Mouse (Mus musculus) stomach, embryonic 15.5 days (tissue): ENCODE data around the gene Slit3. TPM values are rescaled to one million over a fixed set of nuclear protein-coding genes. Genes with fewer than 3 reads are reported as not detected.
A peak's percentile ranks its signal among the peaks of the same experiment; 100 is the strongest.

Source experiments
- ATAC-seq: fragments of 200-750 bp; cut with Nextera tagmentation; 2 replicates; pipeline ENCODE4 v1.8.0; 2017; ENCODE audit warnings: low read depth, moderate number of reproducible peaks, moderate TSS enrichment; ENCODE audit not compliant: insufficient read depth, low FRiP score
- H3K27ac ChIP-seq: fragments of 300-500 bp; sonication (generic); 2 replicates; pipeline ENCODE4 v1.5.1; 2015; ENCODE audit warnings: mild to moderate bottlenecking, inconsistent platforms
- H3K27me3 ChIP-seq: fragments of 300-500 bp; sonication (generic); replicated peaks from 2 replicates; pipeline ENCODE4 v1.6.1; 2015; ENCODE audit warnings: inconsistent platforms
- H3K36me3 ChIP-seq: fragments of 300-500 bp; sonication (generic); 2 replicates; pipeline ENCODE4 v1.6.1; 2015; ENCODE audit warnings: inconsistent platforms
- H3K4me1 ChIP-seq: fragments of 300-500 bp; sonication (generic); 2 replicates; pipeline ENCODE4 v1.6.1; 2015; ENCODE audit warnings: inconsistent platforms
- H3K4me2 ChIP-seq: fragments of 300-500 bp; sonication (generic); 2 replicates; pipeline ENCODE4 v1.6.1; 2015; ENCODE audit warnings: mild to moderate bottlenecking, inconsistent platforms
- H3K4me3 ChIP-seq: fragments of 300-500 bp; sonication (generic); replicated peaks from 2 replicates; pipeline ENCODE4 v1.5.1; 2015; ENCODE audit warnings: inconsistent platforms
- H3K9ac ChIP-seq: fragments of 300-500 bp; sonication (generic); 2 replicates; pipeline ENCODE4 v1.6.1; 2015; ENCODE audit warnings: inconsistent platforms
- H3K9me3 ChIP-seq: fragments of 300-500 bp; sonication (generic); 2 replicates; pipeline ENCODE4 v1.6.1; 2016; ENCODE audit warnings: inconsistent platforms
- WGBS: fragments of 180-500 bp; shearing (Covaris S2); methylation state at CpG from one replicate; pipeline ENCODE4 v1.1.7; 2015; 5-methylcytosine and 5-hydroxymethylcytosine counted together
- polyA plus RNA-seq: library from polyadenylated mRNA; unstranded; fragments of >200 nt; fragmentation: Nextera tagmentation; extraction: Ambion mirVana; gene quantifications from 2 replicates; pipeline ENCODE4 v1.2.1, GENCODE M21; 2015

Gene Slit3
- polyA plus RNA-seq, 1 experiment from 2014 or later: 18.9 TPM

GRCm38 (mm10) chr11:35257351-35257750 is 136.3 kb downstream of the Slit3 start:
- no peaks in the 10 kb centered on the region for H3K27me3 ChIP-seq
- H3K9me3 ChIP-seq: no peaks in the 10 kb centered on the region
- WGBS: 50% methylated on average over 6 of the region's 6 CpGs
- no peak overlapping the region for H3K4me3 ChIP-seq
- H3K36me3 ChIP-seq: no peaks in the 10 kb centered on the region
- no peak overlapping the region for H3K9ac ChIP-seq
- no peaks in the 10 kb centered on the region for H3K4me1 ChIP-seq
- no peak for ATAC-seq
- H3K4me2 ChIP-seq: no peak overlapping the region
- no peak overlapping the region for H3K27ac ChIP-seq

GRCm38 (mm10) chr11:35261562-35262087 is 140.6 kb downstream of the Slit3 start:
- Histone ChIP-seq H3K36me3 (no peaks in the 10 kb centered on the region), H3K9me3 (no peaks in the 10 kb centered on the region), H3K27me3 (no peaks in the 10 kb centered on the region), H3K4me1 (no peaks in the 10 kb centered on the region), H3K9ac (no peak overlapping the region), H3K4me3 (no peak overlapping the region), H3K4me2 (no peak overlapping the region), H3K27ac (no peak overlapping the region)
- ATAC-seq: no peak; the same call in 1 of the 2 replicates
- WGBS: 80% methylated on average over 10 of the region's 10 CpGs

- WGBS: 69% methylated on average over 12 of the region's 12 CpGs
- H3K4me2 ChIP-seq: no peak overlapping the region
- H3K27ac ChIP-seq: no peak overlapping the region
- no peaks in the 10 kb centered on the region for H3K4me1 ChIP-seq
- no peaks in the 10 kb centered on the region for H3K27me3 ChIP-seq
- H3K4me3 ChIP-seq: no peak overlapping the region
- H3K36me3 ChIP-seq: no peaks in the 10 kb centered on the region
- no peak for ATAC-seq
- no peaks in the 10 kb centered on the region for H3K9me3 ChIP-seq
- no peak overlapping the region for H3K9ac ChIP-seq
Observed at GRCm38 (mm10) chr11:35262289-35262941, 141.4 kb downstream of the Slit3 start.

GRCm38 (mm10) chr11:35264749-35265148 is 143.7 kb downstream of the Slit3 start:
- Histone ChIP-seq H3K9ac (no peak overlapping the region), H3K27ac (no peak overlapping the region), H3K4me1 (no peaks in the 10 kb centered on the region), H3K4me3 (no peak overlapping the region), H3K36me3 (no peaks in the 10 kb centered on the region), H3K9me3 (no peaks in the 10 kb centered on the region), H3K4me2 (no peak overlapping the region), H3K27me3 (no peaks in the 10 kb centered on the region)
- ATAC-seq: no peak
- 91% methylated on average over 3 of the region's 3 CpGs for WGBS

- 81% methylated on average over 9 of the region's 9 CpGs for WGBS
- no peaks in the 10 kb centered on the region for H3K9me3 ChIP-seq
- no peaks in the 10 kb centered on the region for H3K36me3 ChIP-seq
- no peak overlapping the region for H3K9ac ChIP-seq
- H3K27ac ChIP-seq: no peak overlapping the region
- no peak overlapping the region for H3K4me3 ChIP-seq
- H3K27me3 ChIP-seq: no peaks in the 10 kb centered on the region
- no peaks in the 10 kb centered on the region for H3K4me1 ChIP-seq
- no peak overlapping the region for H3K4me2 ChIP-seq
- no peak for ATAC-seq
Observed at GRCm38 (mm10) chr11:35270396-35270795, 149.4 kb downstream of the Slit3 start.

- no peaks in the 10 kb centered on the region for H3K4me1 ChIP-seq
- no peaks in the 10 kb centered on the region for H3K9me3 ChIP-seq
- no peak overlapping the region for H3K4me2 ChIP-seq
- H3K4me3 ChIP-seq: no peak overlapping the region
- no peaks in the 10 kb centered on the region for H3K27me3 ChIP-seq
- WGBS: 34% methylated on average over 10 of the region's 10 CpGs
- no peak overlapping the region for H3K27ac ChIP-seq
- ATAC-seq: no peak
- H3K9ac ChIP-seq: no peak overlapping the region
- no peaks in the 10 kb centered on the region for H3K36me3 ChIP-seq
Observed at GRCm38 (mm10) chr11:35273416-35273815, 152.4 kb downstream of the Slit3 start.

- H3K9me3 ChIP-seq: no peaks in the 10 kb centered on the region
- no peaks in the 10 kb centered on the region for H3K27me3 ChIP-seq
- 85% methylated on average over 3 of the region's 3 CpGs for WGBS
- H3K36me3 ChIP-seq: no peaks in the 10 kb centered on the region
- ATAC-seq: no peak
- H3K9ac ChIP-seq: no peak overlapping the region
- H3K4me3 ChIP-seq: no peak overlapping the region
- no peaks in the 10 kb centered on the region for H3K4me1 ChIP-seq
- H3K27ac ChIP-seq: no peak overlapping the region
- H3K4me2 ChIP-seq: no peak overlapping the region
Observed at GRCm38 (mm10) chr11:35274036-35274435, 153.0 kb downstream of the Slit3 start.

- no peaks in the 10 kb centered on the region for H3K27me3 ChIP-seq
- no peak overlapping the region for H3K9ac ChIP-seq
- no peak overlapping the region for H3K4me2 ChIP-seq
- WGBS: 90% methylated on average over 7 of the region's 7 CpGs
- H3K36me3 ChIP-seq: no peaks in the 10 kb centered on the region
- H3K4me1 ChIP-seq: no peaks in the 10 kb centered on the region
- H3K4me3 ChIP-seq: no peak overlapping the region
- no peak for ATAC-seq
- no peak overlapping the region for H3K27ac ChIP-seq
- H3K9me3 ChIP-seq: no peaks in the 10 kb centered on the region
Observed at GRCm38 (mm10) chr11:35275300-35275699, 154.3 kb downstream of the Slit3 start.

- H3K9me3 ChIP-seq: no peaks in the 10 kb centered on the region
- H3K27ac ChIP-seq: no peak overlapping the region
- H3K9ac ChIP-seq: no peak overlapping the region
- no peak overlapping the region for H3K4me2 ChIP-seq
- 0 out of 2 replicates have a peak, but pooled peaks cover 5% of the 10 kb centered on the region for H3K4me1 ChIP-seq
- H3K4me3 ChIP-seq: no peak overlapping the region
- no peaks in the 10 kb centered on the region for H3K27me3 ChIP-seq
- no peaks in the 10 kb centered on the region for H3K36me3 ChIP-seq
- WGBS: 87% methylated on average over 11 of the region's 11 CpGs
- ATAC-seq: no peak
Observed at GRCm38 (mm10) chr11:35276001-35276400, 155.0 kb downstream of the Slit3 start.

- Histone ChIP-seq H3K9me3 (no peaks in the 10 kb centered on the region), H3K9ac (no peak overlapping the region), H3K4me3 (no peak overlapping the region), H3K27me3 (no peaks in the 10 kb centered on the region), H3K27ac (no peak overlapping the region), H3K4me2 (no peak overlapping the region), H3K4me1 (0 out of 2 replicates have a peak, but pooled peaks cover 14% of the 10 kb centered on the region), H3K36me3 (no peaks in the 10 kb centered on the region)
- no peak for ATAC-seq
- WGBS: 46% methylated on average over 16 of the region's 16 CpGs
Observed at GRCm38 (mm10) chr11:35278128-35278769, 157.2 kb downstream of the Slit3 start.

- 0 out of 2 replicates have a peak, but pooled peaks cover 14% of the 10 kb centered on the region for H3K4me1 ChIP-seq
- no peak overlapping the region for H3K4me3 ChIP-seq
- 48% methylated on average over 6 of the region's 6 CpGs for WGBS
- no peak overlapping the region for H3K4me2 ChIP-seq
- H3K9ac ChIP-seq: no peak overlapping the region
- peak; percentile 69; the same call in 1 of the 2 replicates for ATAC-seq
- H3K9me3 ChIP-seq: no peaks in the 10 kb centered on the region
- no peak overlapping the region for H3K27ac ChIP-seq
- no peaks in the 10 kb centered on the region for H3K27me3 ChIP-seq
- no peaks in the 10 kb centered on the region for H3K36me3 ChIP-seq
Observed at GRCm38 (mm10) chr11:35280826-35281225, 159.8 kb downstream of the Slit3 start.

- 60% methylated on average over 5 of the region's 5 CpGs for WGBS
- Histone ChIP-seq H3K9me3 (no peaks in the 10 kb centered on the region), H3K9ac (no peak overlapping the region), H3K27ac (no peak overlapping the region), H3K27me3 (no peaks in the 10 kb centered on the region), H3K4me3 (no peak overlapping the region), H3K36me3 (no peaks in the 10 kb centered on the region), H3K4me2 (no peak overlapping the region), H3K4me1 (0 out of 2 replicates have a peak, but pooled peaks cover 14% of the 10 kb centered on the region)
- no peak for ATAC-seq
Observed at GRCm38 (mm10) chr11:35282001-35282632, 161.1 kb downstream of the Slit3 start.
